In the genomic region with DNA sequence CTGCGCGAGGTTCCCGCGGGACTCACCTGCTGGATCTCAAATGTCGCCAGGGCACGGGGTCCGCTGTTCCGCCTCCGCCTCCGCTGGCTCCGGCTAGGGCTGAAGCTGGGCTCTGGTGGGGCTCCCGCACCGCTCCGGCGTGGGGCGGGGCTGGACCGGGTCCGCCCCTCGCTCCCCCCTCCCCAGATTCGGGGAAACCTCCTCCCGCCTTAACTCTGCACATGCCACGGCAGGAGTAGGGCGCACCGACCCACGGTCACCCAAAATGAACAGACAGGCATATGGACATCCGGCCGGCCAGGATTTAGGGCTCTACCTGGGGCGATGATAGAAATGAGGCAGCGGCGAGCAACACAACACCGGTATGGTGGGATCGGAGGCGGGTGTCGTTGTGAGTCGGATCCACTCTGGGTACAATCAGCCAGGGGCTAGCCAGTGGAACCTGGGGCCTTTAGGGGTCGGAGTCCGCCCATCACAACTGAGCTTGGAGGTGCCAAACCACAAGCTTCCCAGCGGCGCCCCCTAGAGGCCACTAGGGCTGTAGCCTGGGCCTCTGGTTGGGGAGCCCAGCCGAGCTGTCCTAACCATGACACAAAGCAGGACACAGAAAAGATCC, we compare ENCODE assay signal across 8 mouse cellular contexts. TPM values are rescaled to one million over a fixed set of nuclear protein-coding genes. Genes with fewer than 3 reads are reported as not detected.
DNase-seq lines count a peak whose midpoint lies in the region; ATAC-seq lines count a peak whose summit lies in the region.

No protein-coding gene starts in this region.

- peaks cover 23% of the 10 kb centered on the region for H3K36me3 ChIP-seq in heart, embryonic 14.5 days (ENCODE audit: control insufficient read depth, insufficient read depth, low read length)
- H3K36me3 ChIP-seq in liver, embryonic 12.5 days: peaks cover 17% of the 10 kb centered on the region
- H3K36me3 ChIP-seq in stomach, embryonic 14.5 days (ENCODE audit: control insufficient read depth, insufficient read depth, low read length): peaks cover 7% of the 10 kb centered on the region; the same call in 1 of the 2 replicates

- under 1% methylated on average over 40 of the region's 40 CpGs for WGBS in heart, embryonic 14.5 days
- under 1% methylated on average over 40 of the region's 40 CpGs for WGBS in liver, embryonic 12.5 days (ENCODE audit: insufficient replicate concordance)
- WGBS in stomach, embryonic 14.5 days: 1% methylated on average over 40 of the region's 40 CpGs

- H3K27me3 ChIP-seq in heart, embryonic 14.5 days (ENCODE audit: control insufficient read depth, insufficient read depth, low read length): no peaks in the 10 kb centered on the region
- no peaks in the 10 kb centered on the region for H3K27me3 ChIP-seq in liver, embryonic 12.5 days (replicated peaks)
- no peaks in the 10 kb centered on the region for H3K27me3 ChIP-seq in stomach, embryonic 14.5 days (ENCODE audit: control insufficient read depth, insufficient read depth, low read length)

- peak overlapping the region; percentile 66 for H3K4me3 ChIP-seq in brown adipose tissue, adult 24 weeks (ENCODE audit: insufficient read depth, low read depth, low read length)
- H3K4me3 ChIP-seq in heart, embryonic 14.5 days (ENCODE audit: control insufficient read depth in 1 of 2, insufficient read depth in 1 of 2, low read depth in 1 of 2, low read length in 2 of 2): peak overlapping the region; percentile 65 to 82
- H3K4me3 ChIP-seq in liver, embryonic 12.5 days: peak overlapping the region; percentile 68
- peak overlapping the region; percentile 50 for H3K4me3 ChIP-seq in stomach, embryonic 14.5 days (ENCODE audit: low read depth, low read length)

- peak overlapping the region; percentile 83 for H3K9ac ChIP-seq in heart, embryonic 14.5 days (ENCODE audit: low read length)
- peak overlapping the region; percentile 73 for H3K9ac ChIP-seq in liver, embryonic 12.5 days
- H3K9ac ChIP-seq in stomach, embryonic 14.5 days (replicated peaks; ENCODE audit: low read depth, low read length): peak overlapping the region; percentile 31

- peak overlapping the region; percentile 85 for H3K4me2 ChIP-seq in heart, embryonic 14.5 days (ENCODE audit: low read length)
- peak overlapping the region; percentile 98 for H3K4me2 ChIP-seq in liver, embryonic 12.5 days
- H3K4me2 ChIP-seq in stomach, embryonic 14.5 days (replicated peaks; ENCODE audit: low read depth, low read length): peak overlapping the region; percentile 52

- peak; percentile 90 for DNase-seq in CD4-positive, CD25-positive, alpha-beta regulatory T cell, adult 2 months (ENCODE audit: low read depth, low spot score)
- DNase-seq in kidney, postnatal 10 days: peak; percentile 94
- peak; percentile 76 to 84 for DNase-seq in natural killer cell, adult 2 months (ENCODE audit: low spot score in 2 of 2)

- H3K27ac ChIP-seq in brown adipose tissue, adult 24 weeks (replicated peaks; ENCODE audit: low read depth, low read length): no peak overlapping the region
- H3K27ac ChIP-seq in heart, embryonic 14.5 days (replicated peaks in 1 of 2; ENCODE audit: control insufficient read depth in 1 of 2, insufficient read depth in 1 of 2, low read depth in 2 of 2, low read length in 2 of 2): peak overlapping the region; percentile 93 to 96
- peak overlapping the region; percentile 79 for H3K27ac ChIP-seq in liver, embryonic 12.5 days
- peak overlapping the region; percentile 84 for H3K27ac ChIP-seq in stomach, embryonic 14.5 days (ENCODE audit: low read length)

- ATAC-seq in erythroid progenitor cell, adult 5-6 weeks (replicated peaks; ENCODE audit: low FRiP score, poor library complexity, severe bottlenecking): peak; percentile 83
- peak; percentile 76 for ATAC-seq in heart, embryonic 14.5 days (ENCODE audit: insufficient number of reproducible peaks, insufficient read depth, low FRiP score, low read depth)
- peak; percentile 81 for ATAC-seq in liver, embryonic 12.5 days
- peak; percentile 86 for ATAC-seq in stomach, embryonic 14.5 days (ENCODE audit: insufficient number of reproducible peaks, insufficient read depth, low FRiP score, low read depth)

- H3K4me1 ChIP-seq in brown adipose tissue, adult 24 weeks (ENCODE audit: control insufficient read depth, insufficient read depth, insufficient read length, low read length): no peaks in the 10 kb centered on the region
- H3K4me1 ChIP-seq in heart, embryonic 14.5 days (ENCODE audit: control insufficient read depth in 2 of 2, insufficient read depth in 2 of 2, low read length in 2 of 2): peaks cover 24 to 38% of the 10 kb centered on the region in 2 experiments
- H3K4me1 ChIP-seq in liver, embryonic 12.5 days: peaks cover 67% of the 10 kb centered on the region
- H3K4me1 ChIP-seq in stomach, embryonic 14.5 days (ENCODE audit: control insufficient read depth, insufficient read depth, low read length): peaks cover 30% of the 10 kb centered on the region

- H3K9me3 ChIP-seq in heart, embryonic 14.5 days (ENCODE audit: control insufficient read depth, low read length): no peaks in the 10 kb centered on the region
- H3K9me3 ChIP-seq in liver, embryonic 12.5 days (replicated peaks): no peaks in the 10 kb centered on the region
- H3K9me3 ChIP-seq in stomach, embryonic 14.5 days (ENCODE audit: control insufficient read depth, low read depth, low read length): no peaks in the 10 kb centered on the region

RNA-seq across cellular contexts. Expression of a gene that starts 7.9 kb away (rescaled TPM):
- polyA plus RNA-seq in brown adipose tissue, adult 24 weeks (2012; ENCODE audit: insufficient read depth, insufficient read length, missing spikeins): 8.2 and 11.6 TPM in 2 replicates
- 3.4 and 23.4 TPM in 2 replicates for total RNA-seq in erythroid progenitor cell, adult 5-6 weeks (2015; ENCODE audit: low replicate concordance)
- total RNA-seq in erythroid progenitor cell, adult 5-6 weeks (2017; ENCODE audit: low replicate concordance): 9.5 and 14.6 TPM in 2 replicates
- polyA plus RNA-seq in heart, embryonic 14.5 days (2014; fragmentation: Nextera tagmentation; extraction: Ambion mirVana): 31.0 and 31.9 TPM in 2 replicates
- 28.5 and 32.9 TPM in 2 replicates for polyA plus RNA-seq in liver, embryonic 12.5 days (2016; fragmentation: Nextera tagmentation; extraction: Ambion mirVana)
- 48.2 and 49.9 TPM in 2 replicates for polyA plus RNA-seq in stomach, embryonic 14.5 days (2014; fragmentation: Nextera tagmentation; extraction: Ambion mirVana)

RNA-seq across cellular contexts. Expression of a gene that starts 9.0 kb away (rescaled TPM):
- 4.4 and 6.9 TPM in 2 replicates for polyA plus RNA-seq in brown adipose tissue, adult 24 weeks (2012; ENCODE audit: insufficient read depth, insufficient read length, missing spikeins)
- total RNA-seq in erythroid progenitor cell, adult 5-6 weeks (2015; ENCODE audit: low replicate concordance): 2.5 and 2.9 TPM in 2 replicates
- 5.4 TPM in 1 of 2 replicates, not detected in the other for total RNA-seq in erythroid progenitor cell, adult 5-6 weeks (2017; ENCODE audit: low replicate concordance)
- 87.0 and 94.7 TPM in 2 replicates for polyA plus RNA-seq in heart, embryonic 14.5 days (2014; fragmentation: Nextera tagmentation; extraction: Ambion mirVana)
- polyA plus RNA-seq in liver, embryonic 12.5 days (2016; fragmentation: Nextera tagmentation; extraction: Ambion mirVana): 17.7 and 18.8 TPM in 2 replicates
- 64.0 and 64.9 TPM in 2 replicates for polyA plus RNA-seq in stomach, embryonic 14.5 days (2014; fragmentation: Nextera tagmentation; extraction: Ambion mirVana)

RNA-seq across cellular contexts. Expression of a gene that starts 16.1 kb away (rescaled TPM):
- polyA plus RNA-seq in brown adipose tissue, adult 24 weeks (2012; ENCODE audit: insufficient read depth, insufficient read length, missing spikeins): not detected in 2 replicates
- not detected in 2 replicates for total RNA-seq in erythroid progenitor cell, adult 5-6 weeks (2015; ENCODE audit: low replicate concordance)
- not detected in 2 replicates for total RNA-seq in erythroid progenitor cell, adult 5-6 weeks (2017; ENCODE audit: low replicate concordance)
- not detected in 2 replicates for polyA plus RNA-seq in heart, embryonic 14.5 days (2014; fragmentation: Nextera tagmentation; extraction: Ambion mirVana)
- not detected in 2 replicates for polyA plus RNA-seq in liver, embryonic 12.5 days (2016; fragmentation: Nextera tagmentation; extraction: Ambion mirVana)
- not detected in 2 replicates for polyA plus RNA-seq in stomach, embryonic 14.5 days (2014; fragmentation: Nextera tagmentation; extraction: Ambion mirVana)

RNA-seq across cellular contexts. Expression of a gene that starts 24.1 kb away (rescaled TPM):
- not detected in 2 replicates for polyA plus RNA-seq in brown adipose tissue, adult 24 weeks (2012; ENCODE audit: insufficient read depth, insufficient read length, missing spikeins)
- total RNA-seq in erythroid progenitor cell, adult 5-6 weeks (2015; ENCODE audit: low replicate concordance): not detected in 2 replicates
- total RNA-seq in erythroid progenitor cell, adult 5-6 weeks (2017; ENCODE audit: low replicate concordance): 1.1 TPM in 1 of 2 replicates, not detected in the other
- polyA plus RNA-seq in heart, embryonic 14.5 days (2014; fragmentation: Nextera tagmentation; extraction: Ambion mirVana): 0.73 and 0.88 TPM in 2 replicates
- 0.55 TPM in 2 replicates for polyA plus RNA-seq in liver, embryonic 12.5 days (2016; fragmentation: Nextera tagmentation; extraction: Ambion mirVana)
- 1.9 and 2.5 TPM in 2 replicates for polyA plus RNA-seq in stomach, embryonic 14.5 days (2014; fragmentation: Nextera tagmentation; extraction: Ambion mirVana)

RNA-seq across cellular contexts. Expression of a gene that starts 27.1 kb away (rescaled TPM):
- 19.1 and 38.4 TPM in 2 replicates for polyA plus RNA-seq in brown adipose tissue, adult 24 weeks (2012; ENCODE audit: insufficient read depth, insufficient read length, missing spikeins)
- total RNA-seq in erythroid progenitor cell, adult 5-6 weeks (2015; ENCODE audit: low replicate concordance): not detected in 2 replicates
- not detected in 2 replicates for total RNA-seq in erythroid progenitor cell, adult 5-6 weeks (2017; ENCODE audit: low replicate concordance)
- polyA plus RNA-seq in heart, embryonic 14.5 days (2014; fragmentation: Nextera tagmentation; extraction: Ambion mirVana): 38.9 and 41.5 TPM in 2 replicates
- 9.8 and 10.9 TPM in 2 replicates for polyA plus RNA-seq in liver, embryonic 12.5 days (2016; fragmentation: Nextera tagmentation; extraction: Ambion mirVana)
- polyA plus RNA-seq in stomach, embryonic 14.5 days (2014; fragmentation: Nextera tagmentation; extraction: Ambion mirVana): 38.7 and 43.7 TPM in 2 replicates

Comparison
In these comparisons a context has a peak if more than half of its experiments do, and no peak if none do; other contexts are left out.
1. H3K9ac ChIP-seq: peak in every context shown above with its lines; median percentile 83 in heart, embryonic 14.5 days; 73 in liver, embryonic 12.5 days; 31 in stomach, embryonic 14.5 days.